Mouse (Mus musculus) erythroblast, embryonic 14.5 days (primary cell): Measurements from ENCODE around the gene Barx2.

ENCODE experiments used
- GATA1 ChIP-seq: IDR thresholded peaks from 2 replicates; pipeline ENCODE4 v1.6.1; 2012; ENCODE audit warnings: low read length, inconsistent platforms, mixed read lengths
- TAL1 ChIP-seq: IDR thresholded peaks from 3 replicates; pipeline ENCODE4 v1.6.1; 2012; ENCODE audit warnings: low read length, inconsistent platforms, mixed read lengths

DNA sequence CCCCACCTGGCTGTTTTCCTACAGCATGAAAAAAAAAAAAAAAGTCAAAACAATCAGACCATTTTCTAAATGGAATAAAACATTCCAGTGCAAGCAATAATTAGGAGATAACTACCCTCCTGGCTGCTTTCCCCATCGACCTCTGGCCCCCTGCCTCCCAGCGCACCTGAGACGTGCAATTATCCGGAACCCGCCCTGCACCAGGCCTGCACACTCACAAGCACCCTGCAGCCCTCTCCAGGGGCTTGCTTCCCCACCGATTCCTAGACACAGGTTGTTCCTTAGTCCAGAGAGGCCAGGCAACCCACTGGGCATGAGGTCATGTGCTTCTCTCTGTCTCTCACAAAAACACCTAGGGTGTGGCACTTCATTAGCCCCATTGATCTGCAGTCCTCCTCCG, 63.9 kb downstream of the Barx2 start:
- no peak for TF ChIP-seq TAL1
- TF ChIP-seq GATA1, result no peak
